Mouse (Mus musculus) MEL (cell line): ENCODE data around the gene Wdr70.

ENCODE experiments used
- CTCF ChIP-seq, 3 experiments: IDR thresholded peaks in 2 of 3; conservative IDR thresholded peaks in 1 of 3; 2 replicates each; pipeline ENCODE4 v1.5.1; 2011 to 2012; ENCODE audit warnings: low read length in 3 of 3, low read depth in 2 of 3, mild to moderate bottlenecking in 2 of 3, improper control_type of control experiment in 1 of 3, inconsistent platforms in 1 of 3, mixed read lengths in 1 of 3, moderate library complexity in 1 of 3; ENCODE audit not compliant: control insufficient read depth in 1 of 3, insufficient read depth in 1 of 3, poor library complexity in 1 of 3, severe bottlenecking in 1 of 3
- EP300 ChIP-seq, 2 experiments: IDR thresholded peaks; 2 replicates each; pipeline ENCODE4 v1.6.1; 2011; ENCODE audit warnings: improper control_type of control experiment in 2 of 2, low read length in 2 of 2, low read depth in 1 of 2, mild to moderate bottlenecking in 1 of 2
- MAX ChIP-seq: IDR thresholded peaks from 2 replicates; pipeline ENCODE4 v1.6.1; 2011; ENCODE audit warnings: low read length, improper control_type of control experiment
- NRF1 ChIP-seq: IDR thresholded peaks from 2 replicates; pipeline ENCODE4 v1.6.1; 2014; ENCODE audit warnings: low read depth, mild to moderate bottlenecking, inconsistent platforms, low read length, improper control_type of control experiment, moderate library complexity; ENCODE audit not compliant: poor library complexity, insufficient read depth, severe bottlenecking
- POLR2A ChIP-seq, 2 experiments: IDR thresholded peaks; 2 replicates each; pipeline ENCODE4 v1.6.1; 2011 to 2012; ENCODE audit warnings: low read length in 2 of 2, mild to moderate bottlenecking in 2 of 2, control low read depth in 1 of 2, improper control_type of control experiment in 1 of 2, low read depth in 1 of 2, moderate library complexity in 1 of 2; ENCODE audit not compliant: control insufficient read depth in 1 of 2, insufficient read depth in 1 of 2, poor library complexity in 1 of 2
- RCOR1 ChIP-seq: IDR thresholded peaks from 2 replicates; pipeline ENCODE4 v1.6.1; 2012; ENCODE audit warnings: low read depth, mild to moderate bottlenecking, inconsistent platforms, low read length, improper control_type of control experiment
- SIN3A ChIP-seq: IDR thresholded peaks from 2 replicates; pipeline ENCODE4 v1.6.1; 2012; ENCODE audit warnings: low read length, improper control_type of control experiment, inconsistent platforms
- SMC3 ChIP-seq: IDR thresholded peaks from 2 replicates; pipeline ENCODE4 v1.6.1; 2011; ENCODE audit warnings: low read depth, low read length, improper control_type of control experiment
- TAL1 ChIP-seq: IDR thresholded peaks from 2 replicates; pipeline ENCODE4 v1.6.1; 2012; ENCODE audit warnings: mild to moderate bottlenecking, inconsistent platforms, low read length, moderate library complexity, mixed read lengths
- TBP ChIP-seq: IDR thresholded peaks from 2 replicates; pipeline ENCODE4 v1.8.0; 2011; ENCODE audit warnings: low read depth, low read length, improper control_type of control experiment
- TCF12 ChIP-seq: IDR thresholded peaks from 2 replicates; pipeline ENCODE4 v1.6.1; 2014; ENCODE audit warnings: low read depth, mild to moderate bottlenecking, inconsistent platforms, low read length, improper control_type of control experiment, moderate library complexity
- USF1 ChIP-seq: IDR thresholded peaks from 2 replicates; pipeline ENCODE4 v1.6.1; 2014; ENCODE audit warnings: low read depth, mild to moderate bottlenecking, inconsistent platforms, low read length, improper control_type of control experiment, moderate library complexity

GRCm38 (mm10) chr15:7934580-7934979, 164.4 kb downstream of the Wdr70 start:
- TF ChIP-seq POLR2A (IDR thresholded peaks at IDR 0.05; ENCODE audit: control insufficient read depth in 1 of 2, insufficient read depth in 1 of 2, low read depth in 1 of 2, low read length in 2 of 2, poor library complexity in 1 of 2) (no peak), RCOR1 (no peak), SIN3A (no peak), USF1 (no peak), TBP (no peak), CTCF (IDR thresholded peaks at IDR 0.05 in 2 of 3, conservative IDR thresholded peaks at IDR 0.05 in 1 of 3; ENCODE audit: control insufficient read depth in 1 of 3, insufficient read depth in 1 of 3, low read depth in 2 of 3, low read length in 3 of 3, poor library complexity in 1 of 3, severe bottlenecking in 1 of 3) (no peak), EP300 (IDR thresholded peaks at IDR 0.05; ENCODE audit: low read depth in 1 of 2, low read length in 2 of 2) (no peak), TAL1 (no peak), TCF12 (no peak), NRF1 (no peak), SMC3 (no peak), MAX (no peak)
